Mouse (Mus musculus): Measurements from ENCODE around the gene Ssu72. TPM values are rescaled to one million over a fixed set of nuclear protein-coding genes. Genes with fewer than 3 reads are reported as not detected.

Ssu72 gene
- polyA plus RNA-seq, 1 experiment = 112 TPM

- Histone ChIP-seq H3K9me3 (no peaks in the 10 kb centered on the region), H3K4me1 (peaks cover 72% of the 10 kb centered on the region), H3K36me3 (replicated peaks; ENCODE audit: low read length) (no peaks in the 10 kb centered on the region), H3K27me3 (replicated peaks) (peaks cover 45% of the 10 kb centered on the region), H3K4me3 (replicated peaks) (no peak overlapping the region)
- TF ChIP-seq FLI1 (IDR thresholded peaks at IDR 0.05; ENCODE audit: low read length) (no peak), GATA1 (IDR thresholded peaks at IDR 0.05; ENCODE audit: borderline replicate concordance, low read length) (no peak)
Observed at GRCm38 (mm10) chr4:155777816-155778215, 73.2 kb downstream of the Ssu72 start.

- no peaks in the 10 kb centered on the region for H3K36me3 ChIP-seq (replicated peaks; ENCODE audit: low read length)
- H3K9me3 ChIP-seq = no peaks in the 10 kb centered on the region
- H3K27me3 ChIP-seq (replicated peaks) = peaks cover 28% of the 10 kb centered on the region
- no peak overlapping the region for H3K4me3 ChIP-seq (replicated peaks)
- peaks cover 72% of the 10 kb centered on the region for H3K4me1 ChIP-seq
- no peak for TF ChIP-seq FLI1 (IDR thresholded peaks at IDR 0.05; ENCODE audit: low read length)
Observed at GRCm38 (mm10) chr4:155779498-155779897, 74.9 kb downstream of the Ssu72 start.

GRCm38 (mm10) chr4:155780895-155781294, 76.3 kb downstream of the Ssu72 start:
- Histone ChIP-seq H3K36me3 (replicated peaks; ENCODE audit: low read length) (no peaks in the 10 kb centered on the region), H3K4me3 (replicated peaks) (no peak overlapping the region), H3K4me1 (peaks cover 72% of the 10 kb centered on the region), H3K9me3 (no peaks in the 10 kb centered on the region), H3K27me3 (replicated peaks) (peaks cover 18% of the 10 kb centered on the region)
- TF ChIP-seq GATA1 (IDR thresholded peaks at IDR 0.05; ENCODE audit: borderline replicate concordance, low read length) (no peak), FLI1 (IDR thresholded peaks at IDR 0.05; ENCODE audit: low read length) (no peak)

Other genes with a start within 250 kb of the Ssu72 start
- not detected in 2 replicates for gene Tmem52, start 235.7 kb upstream of the Ssu72 start, polyA plus RNA-seq (2012; ENCODE audit: insufficient read depth, low replicate concordance)
- gene Gnb1, start 213.4 kb upstream of the Ssu72 start, polyA plus RNA-seq (2012; ENCODE audit: insufficient read depth, low replicate concordance) = 28.3 and 39.1 TPM in 2 replicates
- 38.7 and 54.4 TPM in 2 replicates for gene Nadk, start 142.4 kb upstream of the Ssu72 start, polyA plus RNA-seq (2012; ENCODE audit: insufficient read depth, low replicate concordance)
- gene Slc35e2, start 103.4 kb upstream of the Ssu72 start, polyA plus RNA-seq (2012; ENCODE audit: insufficient read depth, low replicate concordance) = 0.17 and 0.60 TPM in 2 replicates
- gene Cdk11b, start 79.9 kb upstream of the Ssu72 start, polyA plus RNA-seq (2012; ENCODE audit: insufficient read depth, low replicate concordance) = 9.7 and 77.3 TPM in 2 replicates
- gene Gm10563, start 59.4 kb upstream of the Ssu72 start, polyA plus RNA-seq (2012; ENCODE audit: insufficient read depth, low replicate concordance) = not detected in 2 replicates
- 3.7 TPM in 1 of 2 replicates, not detected in the other for gene Mmp23, start 51.4 kb upstream of the Ssu72 start, polyA plus RNA-seq (2012; ENCODE audit: insufficient read depth, low replicate concordance)
- gene Mib2, start 35.6 kb upstream of the Ssu72 start, polyA plus RNA-seq (2012; ENCODE audit: insufficient read depth, low replicate concordance) = 45.2 and 94.9 TPM in 2 replicates
- gene Fndc10, start 10.5 kb upstream of the Ssu72 start, polyA plus RNA-seq (2012; ENCODE audit: insufficient read depth, low replicate concordance) = 0.44 and 4.7 TPM in 2 replicates
- gene Tmem240, start 30.0 kb downstream of the Ssu72 start, polyA plus RNA-seq (2012; ENCODE audit: insufficient read depth, low replicate concordance) = 1.2 and 3.2 TPM in 2 replicates
- gene Atad3a, start 56.3 kb downstream of the Ssu72 start, polyA plus RNA-seq (2012; ENCODE audit: insufficient read depth, low replicate concordance) = 11.3 and 20.5 TPM in 2 replicates
- 0.41 and 1.4 TPM in 2 replicates for gene Vwa1, start 69.9 kb downstream of the Ssu72 start, polyA plus RNA-seq (2012; ENCODE audit: insufficient read depth, low replicate concordance)
- gene Tmem88b, start 81.1 kb downstream of the Ssu72 start, polyA plus RNA-seq (2012; ENCODE audit: insufficient read depth, low replicate concordance) = 0.04 TPM in 1 of 2 replicates, not detected in the other
- not detected in 2 replicates for gene Ankrd65, start 85.6 kb downstream of the Ssu72 start, polyA plus RNA-seq (2012; ENCODE audit: insufficient read depth, low replicate concordance)
- 10.2 and 29.9 TPM in 2 replicates for gene Mrpl20, start 98.1 kb downstream of the Ssu72 start, polyA plus RNA-seq (2012; ENCODE audit: insufficient read depth, low replicate concordance)
- gene Ccnl2, start 107.7 kb downstream of the Ssu72 start, polyA plus RNA-seq (2012; ENCODE audit: insufficient read depth, low replicate concordance) = 8.4 and 15.4 TPM in 2 replicates
- 60.6 and 341 TPM in 2 replicates for gene Aurkaip1, start 126.5 kb downstream of the Ssu72 start, polyA plus RNA-seq (2012; ENCODE audit: insufficient read depth, low replicate concordance)
- 0.13 TPM in 1 of 2 replicates, not detected in the other for gene Mxra8, start 134.9 kb downstream of the Ssu72 start, polyA plus RNA-seq (2012; ENCODE audit: insufficient read depth, low replicate concordance)
- 29.5 and 68.0 TPM in 2 replicates for gene Dvl1, start 142.6 kb downstream of the Ssu72 start, polyA plus RNA-seq (2012; ENCODE audit: insufficient read depth, low replicate concordance)
- gene Tas1r3, start 158.6 kb downstream of the Ssu72 start, polyA plus RNA-seq (2012; ENCODE audit: insufficient read depth, low replicate concordance) = 0.22 and 1.7 TPM in 2 replicates
- gene Cptp, start 164.6 kb downstream of the Ssu72 start, polyA plus RNA-seq (2012; ENCODE audit: insufficient read depth, low replicate concordance) = 1.5 and 3.5 TPM in 2 replicates
- gene Ints11, start 164.7 kb downstream of the Ssu72 start, polyA plus RNA-seq (2012; ENCODE audit: insufficient read depth, low replicate concordance) = 12.5 and 14.1 TPM in 2 replicates
- gene Pusl1, start 187.0 kb downstream of the Ssu72 start, polyA plus RNA-seq (2012; ENCODE audit: insufficient read depth, low replicate concordance) = 99.4 and 450 TPM in 2 replicates
- 33.2 and 58.6 TPM in 2 replicates for gene Acap3, start 187.0 kb downstream of the Ssu72 start, polyA plus RNA-seq (2012; ENCODE audit: insufficient read depth, low replicate concordance)
- 90.8 and 106 TPM in 2 replicates for gene Ube2j2, start 239.0 kb downstream of the Ssu72 start, polyA plus RNA-seq (2012; ENCODE audit: insufficient read depth, low replicate concordance)